Mouse (Mus musculus) embryonic fibroblast, embryonic 13.5 days (primary cell): ENCODE measurements around the gene Tnfrsf19. TPM values are rescaled to one million over a fixed set of nuclear protein-coding genes. Genes with fewer than 3 reads are reported as not detected.

ENCODE experiments used
- H3K27ac ChIP-seq: 2 replicates; pipeline ENCODE4 v1.5.1; 2012; ENCODE audit warnings: low read length, control low read depth, inconsistent platforms; ENCODE audit not compliant: insufficient read depth
- H3K4me1 ChIP-seq: 2 replicates; pipeline ENCODE4 v1.6.1; 2011; ENCODE audit warnings: low read length; ENCODE audit not compliant: control insufficient read depth, insufficient read depth
- H3K4me3 ChIP-seq: 2 replicates; pipeline ENCODE4 v1.5.1; 2011; ENCODE audit warnings: mild to moderate bottlenecking, control low read depth, low read length; ENCODE audit not compliant: insufficient read depth
- CTCF ChIP-seq: IDR thresholded peaks from 2 replicates; pipeline ENCODE4 v1.5.1; 2011; ENCODE audit warnings: mild to moderate bottlenecking, control low read depth, low read length, moderate library complexity, borderline replicate concordance; ENCODE audit not compliant: insufficient read depth
- POLR2A ChIP-seq: IDR thresholded peaks from 2 replicates; pipeline ENCODE4 v1.6.1; 2011; ENCODE audit warnings: low read depth, mild to moderate bottlenecking, control low read depth, low read length, moderate library complexity
- polyA plus RNA-seq: library from polyadenylated mRNA; stranded (reverse); fragments of >200 nt; gene quantifications from 2 replicates; pipeline ENCODE4 v1.2.4, GENCODE M21; 2011; ENCODE audit warnings: low read depth; ENCODE audit not compliant: missing spikeins, insufficient read length

The Tnfrsf19 gene
- polyA plus RNA-seq, 1 experiment: 3.1 TPM

DNA sequence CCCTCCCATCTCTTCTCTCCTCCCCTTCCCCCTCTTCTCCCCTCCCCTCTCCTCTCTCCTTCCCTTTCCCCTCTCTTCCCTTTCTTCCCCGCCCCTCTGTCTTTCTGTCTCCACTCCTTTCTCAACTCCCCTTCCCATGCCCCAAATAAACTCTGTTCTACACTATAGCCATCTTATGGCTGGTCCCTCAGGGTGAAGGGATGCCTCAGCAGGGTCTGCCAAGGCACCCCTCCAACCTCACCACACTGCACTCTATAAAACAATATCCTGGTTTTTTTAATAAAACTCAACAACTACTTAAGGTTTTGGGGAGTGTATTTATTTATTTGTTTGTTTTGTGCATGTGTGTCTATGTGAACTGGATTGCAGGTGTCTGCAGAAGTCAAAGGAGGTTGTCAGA is 9.6 kb upstream of the Tnfrsf19 start:
- Histone ChIP-seq H3K27ac (no peak overlapping the region), H3K4me3 (no peak overlapping the region)

GRCm38 (mm10) chr14:61052163-61052562 is 5.9 kb upstream of the Tnfrsf19 start:
- no peak for TF ChIP-seq POLR2A
- no peak for TF ChIP-seq CTCF
- H3K4me1 ChIP-seq: no peaks in the 10 kb centered on the region

More for the DNA sequence above, 9.6 kb upstream of the Tnfrsf19 start:
- no peaks in the 10 kb centered on the region for H3K4me1 ChIP-seq
- TF ChIP-seq POLR2A: no peak
- TF ChIP-seq CTCF: no peak

GRCm38 (mm10) chr14:61045446-61046090 is 722 bp downstream of the Tnfrsf19 start:
- no peak for TF ChIP-seq CTCF
- TF ChIP-seq POLR2A: no peak
- H3K4me1 ChIP-seq: no peaks in the 10 kb centered on the region; the same call in 1 of the 2 replicates
- H3K4me3 ChIP-seq: peak overlapping the region; percentile 35
- H3K27ac ChIP-seq: no peak overlapping the region

More at GRCm38 (mm10) chr14:61052163-61052562, 5.9 kb upstream of the Tnfrsf19 start:
- H3K27ac ChIP-seq: no peak overlapping the region
- no peak overlapping the region for H3K4me3 ChIP-seq

GRCm38 (mm10) chr14:61044316-61044715 is 2.0 kb downstream of the Tnfrsf19 start:
- no peak overlapping the region for H3K27ac ChIP-seq

GRCm38 (mm10) chr14:61043511-61044310 is 2.6 kb downstream of the Tnfrsf19 start:
- H3K27ac ChIP-seq: no peak overlapping the region
- no peak overlapping the region for H3K4me3 ChIP-seq
- TF ChIP-seq POLR2A (no peak), CTCF (no peak)
- no peaks in the 10 kb centered on the region; the same call in 1 of the 2 replicates for H3K4me1 ChIP-seq

More at GRCm38 (mm10) chr14:61044316-61044715, 2.0 kb downstream of the Tnfrsf19 start:
- Histone ChIP-seq H3K4me3 (no peak overlapping the region), H3K4me1 (no peaks in the 10 kb centered on the region; the same call in 1 of the 2 replicates)
- TF ChIP-seq POLR2A (no peak), CTCF (no peak)

GRCm38 (mm10) chr14:61042291-61042690 is 4.0 kb downstream of the Tnfrsf19 start:
- TF ChIP-seq POLR2A: no peak
- no peak for TF ChIP-seq CTCF
- Histone ChIP-seq H3K4me3 (no peak overlapping the region), H3K27ac (no peak overlapping the region), H3K4me1 (no peaks in the 10 kb centered on the region; the same call in 1 of the 2 replicates)

GRCm38 (mm10) chr14:61040236-61040635 is 6.1 kb downstream of the Tnfrsf19 start:
- H3K27ac ChIP-seq: no peak overlapping the region
- no peak for TF ChIP-seq CTCF
- TF ChIP-seq POLR2A: no peak
- no peak overlapping the region for H3K4me3 ChIP-seq
- no peaks in the 10 kb centered on the region for H3K4me1 ChIP-seq

DNA sequence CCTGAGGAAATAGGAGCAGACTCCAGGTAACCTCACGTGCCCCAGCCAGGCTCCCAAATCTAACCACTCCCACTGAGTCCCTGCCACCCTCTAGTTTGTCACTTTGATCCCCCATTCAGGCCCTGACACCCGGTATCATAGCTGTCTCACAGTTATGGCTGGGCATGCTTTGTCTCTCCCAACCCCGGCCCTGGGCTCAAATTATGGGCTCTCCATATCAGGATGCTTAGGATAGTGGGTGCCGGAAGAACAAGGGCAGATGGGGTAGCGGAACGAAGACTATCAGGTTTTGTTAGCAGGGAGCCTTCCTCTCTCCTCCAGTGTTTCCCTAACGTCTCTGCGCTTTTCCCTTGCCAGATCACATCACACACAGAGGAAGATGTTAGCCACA is 8.2 kb downstream of the Tnfrsf19 start:
- Histone ChIP-seq H3K4me1 (no peaks in the 10 kb centered on the region), H3K4me3 (no peak overlapping the region), H3K27ac (no peak overlapping the region)
- TF ChIP-seq CTCF (no peak), POLR2A (no peak)

GRCm38 (mm10) chr14:61037321-61038081 is 8.8 kb downstream of the Tnfrsf19 start:
- Histone ChIP-seq H3K4me3 (peak overlapping the region; percentile 46), H3K27ac (no peak overlapping the region), H3K4me1 (no peaks in the 10 kb centered on the region)
- no peak for TF ChIP-seq POLR2A
- TF ChIP-seq CTCF: no peak
